Mouse (Mus musculus): Measurements from ENCODE around the gene Tssk1. TPM values are rescaled to one million over a fixed set of nuclear protein-coding genes. Genes with fewer than 3 reads are reported as not detected.

The Tssk1 gene
- total and polyA plus RNA-seq, 3 experiments = 0.04 to 0.36 TPM; not detected in 1

GRCm38 (mm10) chr16:17872995-17873394 is 21.0 kb upstream of the Tssk1 start:
- Histone ChIP-seq H3K9ac (ENCODE audit: control insufficient read depth, low read depth, low read length, poor library complexity, severe bottlenecking) (no peak overlapping the region), H3K4me1 (ENCODE audit: control insufficient read depth in 1 of 2, insufficient read depth in 2 of 2, low read length in 2 of 2) (peaks cover 9 to 38% of the 10 kb centered on the region in 2 experiments)
- TF ChIP-seq MEF2A (IDR thresholded peaks at IDR 0.05; ENCODE audit: extremely low read depth, insufficient replicate concordance, low read depth, low read length, poor library complexity, severe bottlenecking) = no peak
- TF ChIP-seq MYB (IDR thresholded peaks at IDR 0.05; ENCODE audit: low read depth, low read length) = no peak
- TF ChIP-seq E2F4 (IDR thresholded peaks at IDR 0.05; ENCODE audit: borderline replicate concordance, low read depth, low read length) = no peak
- no peak for TF ChIP-seq UBTF (IDR thresholded peaks at IDR 0.05; ENCODE audit: borderline replicate concordance, insufficient read depth, low read depth, low read length)
- no peak for TF ChIP-seq JUND (IDR thresholded peaks at IDR 0.05; ENCODE audit: low read depth, low read length)
- no peak for TF ChIP-seq USF1 (IDR thresholded peaks at IDR 0.05; ENCODE audit: low read depth, low read length)
- no peak for TF ChIP-seq NELFE (IDR thresholded peaks at IDR 0.05; ENCODE audit: low read depth, low read length)
- TF ChIP-seq TCF12 (IDR thresholded peaks at IDR 0.05; ENCODE audit: low read depth, low read length) = peak; percentile 76
- TF ChIP-seq SMC3 (IDR thresholded peaks at IDR 0.05; ENCODE audit: low read depth, low read length) = no peak
- TF ChIP-seq GABPA (IDR thresholded peaks at IDR 0.05; ENCODE audit: low read depth, low read length) = no peak
- TF ChIP-seq ELF1 (IDR thresholded peaks at IDR 0.05; ENCODE audit: low read depth, low read length) = no peak
- TF ChIP-seq RAD21 (IDR thresholded peaks at IDR 0.05; ENCODE audit: low read depth, low read length) = no peak
- no peak for TF ChIP-seq CTCF (IDR thresholded peaks at IDR 0.05 in 2 of 3, conservative IDR thresholded peaks at IDR 0.05 in 1 of 3; ENCODE audit: control insufficient read depth in 1 of 3, insufficient read depth in 1 of 3, low read depth in 2 of 3, low read length in 3 of 3, poor library complexity in 1 of 3, severe bottlenecking in 1 of 3)
- TF ChIP-seq MAZ (IDR thresholded peaks at IDR 0.05; ENCODE audit: low read depth, low read length) = no peak
- peak; percentile 77 for TF ChIP-seq RCOR1 (IDR thresholded peaks at IDR 0.05; ENCODE audit: low read depth, low read length)
- TF ChIP-seq EP300 (IDR thresholded peaks at IDR 0.05; ENCODE audit: low read depth in 1 of 2, low read length in 2 of 2) = peak; percentile 19 to 67; a peak in 3 of 4 replicates
- TF ChIP-seq HCFC1 (IDR thresholded peaks at IDR 0.05; ENCODE audit: low read depth, low read length) = no peak
- TF ChIP-seq POLR2AphosphoS2 (IDR thresholded peaks at IDR 0.05; ENCODE audit: low read length) = no peak
- no peak for TF ChIP-seq ZC3H11A (IDR thresholded peaks at IDR 0.05; ENCODE audit: low read depth, low read length)
- no peak for TF ChIP-seq CHD1 (IDR thresholded peaks at IDR 0.05; ENCODE audit: low read depth, low read length)
- TF ChIP-seq NRF1 (IDR thresholded peaks at IDR 0.05; ENCODE audit: insufficient read depth, low read depth, low read length, poor library complexity, severe bottlenecking) = no peak
- peak; percentile 42; the same call in 1 of the 2 replicates for TF ChIP-seq ETS1 (IDR thresholded peaks at IDR 0.05; ENCODE audit: low read depth, low read length)
- no peak for TF ChIP-seq TBP (IDR thresholded peaks at IDR 0.05; ENCODE audit: low read depth, low read length)
- no peak for TF ChIP-seq ZMIZ1 (IDR thresholded peaks at IDR 0.05; ENCODE audit: low read depth, low read length)
- peak; percentile 71 for TF ChIP-seq GATA1 (IDR thresholded peaks at IDR 0.05; ENCODE audit: low read depth, low read length)
- no peak for TF ChIP-seq ZKSCAN1 (IDR thresholded peaks at IDR 0.05; ENCODE audit: low read depth, low read length)
- TF ChIP-seq BHLHE40 (IDR thresholded peaks at IDR 0.05; ENCODE audit: borderline replicate concordance, low read depth, low read length) = peak; percentile 22; the same call in 1 of the 2 replicates
- no peak for TF ChIP-seq MAFK (IDR thresholded peaks at IDR 0.05; ENCODE audit: borderline replicate concordance, low read depth, low read length)
- no peak for TF ChIP-seq MXI1 (IDR thresholded peaks at IDR 0.05; ENCODE audit: low read depth, low read length)
- no peak for TF ChIP-seq KAT2A (conservative IDR thresholded peaks at IDR 0.05; ENCODE audit: low read depth, low read length)
- TF ChIP-seq POLR2AphosphoS5 (IDR thresholded peaks at IDR 0.05; ENCODE audit: borderline replicate concordance, low read depth, low read length) = no peak
- no peak for TF ChIP-seq CHD2 (IDR thresholded peaks at IDR 0.05; ENCODE audit: low read length)
- TF ChIP-seq POLR2A (IDR thresholded peaks at IDR 0.05; ENCODE audit: control insufficient read depth in 1 of 2, insufficient read depth in 1 of 2, low read depth in 1 of 2, low read length in 2 of 2, poor library complexity in 1 of 2) = no peak
- TF ChIP-seq MAX (IDR thresholded peaks at IDR 0.05; ENCODE audit: low read length) = no peak
- TF ChIP-seq ZNF384 (IDR thresholded peaks at IDR 0.05; ENCODE audit: low read depth, low read length) = no peak
- no peak for TF ChIP-seq MYC (IDR thresholded peaks at IDR 0.05; ENCODE audit: low read depth, low read length)
- no peak for TF ChIP-seq USF2 (IDR thresholded peaks at IDR 0.05; ENCODE audit: borderline replicate concordance in 1 of 2, insufficient read depth in 1 of 2, low read depth in 1 of 2, low read length in 2 of 2)
- TF ChIP-seq SIN3A (IDR thresholded peaks at IDR 0.05; ENCODE audit: low read length) = no peak

More at GRCm38 (mm10) chr16:17872995-17873394, 21.0 kb upstream of the Tssk1 start:
- H3K36me3 ChIP-seq (ENCODE audit: control insufficient read depth in 1 of 2, insufficient read depth in 2 of 2, low read length in 2 of 2) = peaks cover 5 to 44% of the 10 kb centered on the region in 2 experiments
- H3K4me3 ChIP-seq (ENCODE audit: control insufficient read depth in 1 of 2, insufficient read depth in 1 of 2, low read depth in 2 of 2, low read length in 2 of 2) = no peak overlapping the region
- no peaks in the 10 kb centered on the region for H3K27me3 ChIP-seq (ENCODE audit: control insufficient read depth in 1 of 2, insufficient read depth in 2 of 2, low read length in 2 of 2)
- no peaks in the 10 kb centered on the region for H3K9me3 ChIP-seq (replicated peaks; ENCODE audit: insufficient read depth, low read length)
- no peak overlapping the region for H3K27ac ChIP-seq (ENCODE audit: control insufficient read depth, low read depth, low read length)
- peak; percentile 43 for DNase-seq (ENCODE audit: low read depth, low spot score)
- peaks cover 4% of the 10 kb centered on the region for H3K79me2 ChIP-seq (ENCODE audit: control insufficient read depth, insufficient read depth, low read length, poor library complexity)

Measured in MEL (cell line).